Mouse (Mus musculus) C2C12 (cell line): ENCODE data around the gene Dpy19l3. TPM values are rescaled to one million over a fixed set of nuclear protein-coding genes. Genes with fewer than 3 reads are reported as not detected.

Experiments used
- H3K27me3 ChIP-seq: one replicate; pipeline ENCODE4 v1.6.1; 2011; ENCODE audit not compliant: control insufficient read depth, insufficient read depth, insufficient read length
- H3K36me3 ChIP-seq: one replicate; pipeline ENCODE4 v1.6.1; 2011; ENCODE audit not compliant: control insufficient read depth, insufficient read depth
- H3K4me3 ChIP-seq: one replicate; pipeline ENCODE4 v1.5.1; 2011; ENCODE audit warnings: mild to moderate bottlenecking, control low read depth; ENCODE audit not compliant: poor library complexity, insufficient read depth, severe bottlenecking
- H3K79me2 ChIP-seq: one replicate; pipeline ENCODE4 v1.6.1; 2011; ENCODE audit not compliant: control insufficient read depth, insufficient read depth
- H3K79me3 ChIP-seq: one replicate; pipeline ENCODE4 v1.6.1; 2011; ENCODE audit warnings: low read depth, control low read depth
- H3ac ChIP-seq: one replicate; pipeline ENCODE3; 2011; ENCODE audit warnings: low read depth; ENCODE audit not compliant: control insufficient read depth, insufficient read length
- CEBPB ChIP-seq: IDR thresholded peaks from one replicate; pipeline ENCODE4 v1.6.1; 2011; ENCODE audit warnings: low read depth, mild to moderate bottlenecking, control low read depth, moderate library complexity
- CTCF ChIP-seq: IDR thresholded peaks from one replicate; pipeline ENCODE4 v1.5.1; 2011; ENCODE audit not compliant: control insufficient read depth, insufficient read depth, insufficient read length
- FOSL1 ChIP-seq: IDR thresholded peaks from one replicate; pipeline ENCODE4 v1.8.0; 2011; ENCODE audit warnings: mild to moderate bottlenecking, low read length; ENCODE audit not compliant: poor library complexity, insufficient read depth, severe bottlenecking
- MAX ChIP-seq: IDR thresholded peaks from one replicate; pipeline ENCODE4 v1.6.1; 2011; ENCODE audit warnings: mild to moderate bottlenecking, control low read depth
- MYOD1 ChIP-seq: IDR thresholded peaks from one replicate; pipeline ENCODE4 v1.6.1; 2011; ENCODE audit warnings: low read depth; ENCODE audit not compliant: control insufficient read depth, insufficient read length
- MYOG ChIP-seq: IDR thresholded peaks from one replicate; pipeline ENCODE4 v1.6.1; 2011; ENCODE audit not compliant: control insufficient read depth, insufficient read length; ENCODE audit errors: extremely low read depth
- USF1 ChIP-seq: IDR thresholded peaks from one replicate; pipeline ENCODE4 v1.6.1; 2011; ENCODE audit warnings: low read depth, mild to moderate bottlenecking, control low read depth, moderate library complexity
- polyA plus RNA-seq: library from polyadenylated mRNA; unstranded; fragments of >200 nt; fragmentation: generic; extraction: Trizol; gene quantifications from one replicate; pipeline ENCODE4 v1.2.1, GENCODE M21; 2012; ENCODE audit warnings: missing spikeins

Dpy19l3 gene
- polyA plus RNA-seq, 1 experiment, result 8.2 TPM

- no peaks in the 10 kb centered on the region for H3K79me2 ChIP-seq
- H3K79me3 ChIP-seq, result no peaks in the 10 kb centered on the region
- H3K4me3 ChIP-seq, result no peak overlapping the region
- TF ChIP-seq CTCF (peak; percentile 12), FOSL1 (no peak)
- no peaks in the 10 kb centered on the region for H3K27me3 ChIP-seq
- H3K36me3 ChIP-seq, result peaks cover 10% of the 10 kb centered on the region
- no peak overlapping the region for H3ac ChIP-seq
Observed at GRCm38 (mm10) chr7:35740489-35741230, 13.6 kb downstream of the Dpy19l3 start.

GRCm38 (mm10) chr7:35738871-35739270, 15.4 kb downstream of the Dpy19l3 start:
- Histone ChIP-seq H3K4me3 (no peak overlapping the region), H3ac (no peak overlapping the region), H3K79me3 (no peaks in the 10 kb centered on the region), H3K27me3 (no peaks in the 10 kb centered on the region), H3K36me3 (peaks cover 8% of the 10 kb centered on the region), H3K79me2 (no peaks in the 10 kb centered on the region)
- no peak for TF ChIP-seq USF1
- no peak for TF ChIP-seq MAX
- no peak for TF ChIP-seq MYOD1
- no peak for TF ChIP-seq CEBPB
- no peak for TF ChIP-seq FOSL1
- TF ChIP-seq MYOG, result no peak
- no peak for TF ChIP-seq CTCF

GRCm38 (mm10) chr7:35733313-35734050, 20.8 kb downstream of the Dpy19l3 start:
- Histone ChIP-seq H3K79me3 (no peaks in the 10 kb centered on the region), H3K4me3 (no peak overlapping the region), H3K27me3 (no peaks in the 10 kb centered on the region), H3ac (no peak overlapping the region), H3K36me3 (no peaks in the 10 kb centered on the region), H3K79me2 (no peaks in the 10 kb centered on the region)
- TF ChIP-seq MAX (no peak), MYOG (no peak), CEBPB (no peak), MYOD1 (no peak), CTCF (no peak), USF1 (no peak), FOSL1 (no peak)

DNA sequence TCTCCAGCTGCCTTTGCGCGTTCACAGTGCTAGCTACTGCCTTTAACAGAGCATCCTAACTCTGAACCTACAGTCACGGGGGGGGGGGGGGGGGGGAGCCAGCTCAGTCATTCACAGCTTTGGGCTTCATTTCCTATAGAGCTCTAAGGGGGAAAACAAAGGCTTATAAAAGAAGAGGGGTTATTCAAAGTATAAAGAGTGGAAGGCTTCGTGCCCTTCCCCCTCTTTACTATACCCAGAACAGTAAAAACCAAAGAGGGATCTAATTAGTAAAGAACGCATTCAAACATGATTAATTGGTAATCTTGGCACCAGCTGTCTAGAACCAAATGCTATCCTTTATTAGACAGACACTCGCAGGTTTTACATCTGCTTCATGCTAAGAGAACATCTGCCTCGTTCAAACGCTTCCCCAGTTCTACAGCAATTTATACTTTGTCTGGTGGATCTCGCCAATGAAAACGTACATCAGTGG, 21.6 kb downstream of the Dpy19l3 start:
- Histone ChIP-seq H3K79me2 (no peaks in the 10 kb centered on the region), H3K36me3 (no peaks in the 10 kb centered on the region), H3K27me3 (no peaks in the 10 kb centered on the region), H3ac (no peak overlapping the region), H3K79me3 (no peaks in the 10 kb centered on the region), H3K4me3 (no peak overlapping the region)
- TF ChIP-seq MYOD1 (no peak), MYOG (no peak), CTCF (no peak), FOSL1 (no peak), MAX (no peak), CEBPB (no peak), USF1 (no peak)

DNA sequence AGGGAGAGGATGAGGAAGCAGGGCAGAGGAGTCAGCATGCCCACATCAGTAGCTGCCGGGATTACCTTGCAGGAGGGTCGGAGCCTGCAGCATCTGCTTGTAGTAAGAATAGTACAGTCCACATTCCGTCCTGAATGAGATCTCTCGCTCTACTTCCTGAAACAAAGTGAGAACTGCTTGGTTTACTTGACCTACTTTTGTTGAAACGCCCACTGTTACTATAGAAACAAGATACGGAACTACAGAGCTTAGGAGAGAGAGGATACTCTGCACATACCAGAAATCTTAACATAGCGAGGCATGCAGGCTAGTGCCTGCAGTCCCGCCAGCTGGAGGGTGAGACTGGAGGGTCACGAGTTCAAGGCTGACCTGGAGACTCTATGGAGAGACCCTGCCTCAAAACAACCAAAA, 24.6 kb downstream of the Dpy19l3 start:
- H3K4me3 ChIP-seq, result no peak overlapping the region
- H3K36me3 ChIP-seq, result no peaks in the 10 kb centered on the region
- no peaks in the 10 kb centered on the region for H3K79me3 ChIP-seq
- H3K79me2 ChIP-seq, result no peaks in the 10 kb centered on the region
- no peaks in the 10 kb centered on the region for H3K27me3 ChIP-seq
- no peak overlapping the region for H3ac ChIP-seq
- TF ChIP-seq MYOG (no peak), USF1 (no peak), FOSL1 (no peak)

DNA sequence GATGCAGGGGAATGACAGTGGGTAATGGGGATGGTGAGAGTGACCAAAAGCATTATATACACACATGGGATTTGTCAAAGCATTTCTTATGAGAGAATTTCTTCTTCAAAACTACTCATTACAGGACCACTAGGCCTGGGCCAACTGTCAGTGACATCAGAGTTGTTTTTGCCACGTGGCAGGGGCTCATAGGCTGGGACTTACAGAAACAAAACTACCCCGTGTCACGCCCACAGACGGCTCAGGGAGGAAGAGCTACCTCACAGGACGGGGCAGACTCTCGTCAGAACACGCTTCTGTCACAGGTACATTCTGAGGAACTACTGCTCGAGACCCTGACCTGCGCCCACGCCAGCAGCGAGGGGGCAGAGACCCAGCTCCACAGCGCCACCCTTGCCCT, 25.9 kb downstream of the Dpy19l3 start:
- TF ChIP-seq CEBPB, result no peak
- TF ChIP-seq CTCF, result no peak
- no peak for TF ChIP-seq USF1
- no peak for TF ChIP-seq MAX
- TF ChIP-seq FOSL1, result no peak
- no peak for TF ChIP-seq MYOG
- TF ChIP-seq MYOD1, result no peak

More for the DNA sequence above, 25.9 kb downstream of the Dpy19l3 start:
- no peak overlapping the region for H3ac ChIP-seq
- H3K4me3 ChIP-seq, result no peak overlapping the region
- H3K36me3 ChIP-seq, result peaks cover under 1% of the 10 kb centered on the region
- no peaks in the 10 kb centered on the region for H3K27me3 ChIP-seq
- no peaks in the 10 kb centered on the region for H3K79me3 ChIP-seq
- no peaks in the 10 kb centered on the region for H3K79me2 ChIP-seq
